Mouse (Mus musculus) hindbrain, embryonic 15.5 days (tissue): Measurements from ENCODE around the gene Ankrd26. TPM values are rescaled to one million over a fixed set of nuclear protein-coding genes. Genes with fewer than 3 reads are reported as not detected.
"Not testable (repeated sequence)": the region's sequence is repeated elsewhere in the genome, so short reads cannot be mapped to it uniquely, and the experiment has no call there.

Source experiments
- ATAC-seq: fragments of 200-750 bp; cut with Nextera tagmentation; 2 replicates; pipeline ENCODE4 v1.8.0; 2017; ENCODE audit warnings: low read depth, moderate number of reproducible peaks, moderate TSS enrichment; ENCODE audit not compliant: low FRiP score
- H3K27ac ChIP-seq: fragments of 300-500 bp; sonication (generic); replicated peaks from 2 replicates; pipeline ENCODE4 v1.5.1; 2015; ENCODE audit warnings: mild to moderate bottlenecking, inconsistent platforms
- H3K27me3 ChIP-seq: fragments of 300-500 bp; sonication (generic); 2 replicates; pipeline ENCODE4 v1.6.1; 2015; ENCODE audit warnings: control low read depth, inconsistent platforms
- H3K36me3 ChIP-seq: fragments of 300-500 bp; sonication (generic); 2 replicates; pipeline ENCODE4 v1.6.1; 2015; ENCODE audit warnings: control low read depth, inconsistent platforms
- H3K4me1 ChIP-seq: fragments of 300-500 bp; sonication (generic); replicated peaks from 2 replicates; pipeline ENCODE4 v1.6.1; 2015; ENCODE audit warnings: control low read depth, inconsistent platforms
- H3K4me2 ChIP-seq: fragments of 300-500 bp; sonication (generic); 2 replicates; pipeline ENCODE4 v1.6.1; 2015; ENCODE audit warnings: moderate library complexity, mild to moderate bottlenecking, inconsistent platforms
- H3K4me3 ChIP-seq: fragments of 300-500 bp; sonication (generic); 2 replicates; pipeline ENCODE4 v1.5.1; 2015; ENCODE audit warnings: mild to moderate bottlenecking, inconsistent platforms
- H3K9ac ChIP-seq: fragments of 300-500 bp; sonication (generic); 2 replicates; pipeline ENCODE4 v1.6.1; 2015; ENCODE audit warnings: inconsistent platforms
- H3K9me3 ChIP-seq: fragments of 300-500 bp; sonication (generic); 2 replicates; pipeline ENCODE4 v1.6.1; 2016; ENCODE audit warnings: control low read depth, inconsistent platforms
- WGBS: fragments of 180-500 bp; shearing (Covaris S2); methylation state at CpG from one replicate; pipeline ENCODE4 v1.1.7; 2015; 5-methylcytosine and 5-hydroxymethylcytosine counted together
- polyA plus RNA-seq: library from polyadenylated mRNA; unstranded; fragments of >200 nt; fragmentation: Nextera tagmentation; extraction: Ambion mirVana; gene quantifications from 2 replicates; pipeline ENCODE4 v1.2.1, GENCODE M21; 2015

The Ankrd26 gene
- 14.5 and 19.1 TPM in 2 replicates for polyA plus RNA-seq

DNA sequence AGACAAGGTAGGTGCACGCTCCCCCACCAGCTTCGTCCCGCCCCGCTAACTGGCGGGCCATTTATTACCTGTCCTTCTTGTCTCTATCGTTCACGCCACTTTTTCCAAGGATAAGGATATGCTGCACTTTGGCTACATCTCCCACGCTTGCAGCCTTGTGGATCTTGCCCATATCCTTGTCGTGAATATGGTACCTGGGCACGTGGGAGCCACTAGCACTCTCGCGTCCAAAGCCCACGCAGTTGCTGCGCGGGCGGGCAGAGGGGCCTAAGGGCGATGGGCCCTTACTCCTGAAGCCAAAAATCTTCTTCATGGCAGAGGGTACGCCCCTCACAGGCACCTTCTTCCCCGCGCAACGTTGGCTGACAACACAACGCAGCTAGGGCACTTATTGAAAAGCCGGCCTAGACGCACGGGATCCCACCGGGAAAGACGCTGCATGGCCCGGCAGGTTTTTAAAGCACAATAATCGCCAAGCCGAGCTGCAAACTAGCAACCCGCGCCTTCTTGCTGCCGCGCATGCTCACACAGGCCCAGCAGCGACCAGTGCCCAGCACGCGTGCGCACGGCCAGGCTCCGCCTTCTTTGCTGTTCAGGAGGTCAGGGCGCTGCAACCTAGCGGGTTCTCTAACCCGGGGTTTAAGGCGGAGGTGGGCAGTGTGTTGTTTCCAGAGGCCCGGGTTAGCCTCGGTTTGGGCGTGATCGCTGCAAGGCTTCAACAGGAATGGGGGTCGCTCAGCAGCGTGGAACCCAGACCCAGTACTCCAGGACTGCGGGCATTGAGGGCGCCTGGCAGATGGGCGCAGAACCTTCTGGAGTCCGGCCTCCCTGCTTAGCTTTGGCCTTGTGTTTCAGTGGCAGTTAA, at the start of gene Ankrd26:
Gene Ankrd26, minus strand, starts transcription at position 482 of the 865 bp plus-strand sequence.
- ATAC-seq = peak; percentile 98
- H3K27me3 ChIP-seq = no peaks in the 10 kb centered on the region
- no peaks in the 10 kb centered on the region for H3K9me3 ChIP-seq
- peaks cover 13% of the 10 kb centered on the region; the same call in 1 of the 2 replicates for H3K36me3 ChIP-seq
- 5% methylated on average over 54 of the region's 54 CpGs for WGBS
- H3K27ac ChIP-seq = peak within 1 kb of the TSS; percentile 84
- H3K9ac ChIP-seq = peak within 1 kb of the TSS; percentile 80
- peak within 1 kb of the TSS; percentile 80 for H3K4me2 ChIP-seq
- peak within 1 kb of the TSS; percentile 62 for H3K4me3 ChIP-seq
- peaks cover 35% of the 10 kb centered on the region for H3K4me1 ChIP-seq

DNA sequence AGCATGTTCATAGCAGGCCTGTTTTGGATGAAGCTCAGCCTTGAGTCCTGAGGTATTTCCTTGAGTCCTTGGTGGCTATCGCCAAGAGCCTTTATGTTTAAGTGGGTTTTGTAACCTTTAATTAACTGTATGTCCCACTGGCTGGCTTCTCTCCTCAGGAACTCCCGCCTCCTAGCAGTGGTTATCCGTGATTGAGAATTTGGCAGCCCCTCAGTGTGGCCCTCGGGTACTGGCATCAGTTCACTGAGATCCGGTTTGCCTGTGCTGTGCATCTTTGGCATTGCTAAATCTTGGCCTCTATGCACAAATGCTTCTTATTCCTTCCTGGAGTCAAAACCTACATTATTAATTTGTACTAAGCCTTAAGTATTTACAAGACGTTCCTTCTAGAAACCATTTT, 46.9 kb upstream of the Ankrd26 start:
- Histone ChIP-seq H3K4me1 (no peaks in the 10 kb centered on the region), H3K27ac (no peak overlapping the region), H3K36me3 (peaks cover 46% of the 10 kb centered on the region), H3K27me3 (no peaks in the 10 kb centered on the region), H3K9me3 (no peaks in the 10 kb centered on the region), H3K4me2 (no peak overlapping the region), H3K4me3 (no peak overlapping the region), H3K9ac (no peak overlapping the region)
- WGBS = 79% methylated on average over 6 of the region's 6 CpGs
- no peak for ATAC-seq

DNA sequence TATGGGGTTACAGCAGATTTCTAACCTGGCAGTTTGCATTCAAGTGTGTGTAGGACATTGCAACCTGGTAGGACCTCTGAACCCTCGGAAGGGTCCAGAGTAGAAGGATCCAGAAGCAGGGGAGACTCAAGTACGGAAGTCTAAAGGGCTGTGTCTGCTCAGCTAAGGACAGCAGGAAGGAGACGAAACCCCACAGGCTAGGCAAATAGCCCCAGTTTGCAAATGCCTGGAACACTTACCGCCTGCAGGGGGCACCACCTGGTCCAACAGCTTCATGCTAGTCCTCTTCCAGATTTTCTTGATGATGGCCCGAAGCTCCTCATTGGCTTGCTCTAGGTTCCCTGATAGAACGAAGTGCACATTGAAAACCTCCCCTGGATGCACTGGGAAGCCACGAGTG, 43.9 kb upstream of the Ankrd26 start:
- ATAC-seq = no peak
- Histone ChIP-seq H3K36me3 (peaks cover 47% of the 10 kb centered on the region), H3K4me2 (no peak overlapping the region), H3K4me3 (no peak overlapping the region), H3K9me3 (no peaks in the 10 kb centered on the region), H3K27ac (no peak overlapping the region), H3K4me1 (no peaks in the 10 kb centered on the region), H3K9ac (no peak overlapping the region), H3K27me3 (no peaks in the 10 kb centered on the region)
- WGBS = 72% methylated on average over 7 of the region's 7 CpGs

DNA sequence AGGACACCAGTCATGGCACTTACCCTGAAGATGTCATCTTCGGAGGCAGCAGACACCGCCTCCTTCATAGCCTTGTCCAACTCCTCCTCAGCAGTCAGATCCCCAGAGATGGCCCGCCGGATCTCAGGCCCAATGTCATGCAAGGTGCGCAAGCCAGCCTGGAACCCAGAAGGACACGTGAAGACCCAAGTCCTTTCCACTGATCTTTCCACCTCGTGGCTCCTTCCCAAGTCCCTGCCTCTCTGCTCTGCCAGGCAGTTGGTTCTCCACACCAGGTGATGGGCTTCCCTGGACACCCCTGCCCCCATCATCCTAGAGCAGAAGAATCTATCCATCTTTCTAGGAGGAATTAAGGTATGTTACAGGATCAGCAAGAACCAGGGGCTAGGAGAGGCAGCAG, 41.8 kb upstream of the Ankrd26 start:
- Histone ChIP-seq H3K4me3 (no peak overlapping the region), H3K9ac (no peak overlapping the region), H3K4me1 (no peaks in the 10 kb centered on the region), H3K4me2 (no peak overlapping the region), H3K36me3 (peaks cover 45% of the 10 kb centered on the region), H3K27me3 (no peaks in the 10 kb centered on the region), H3K27ac (no peak overlapping the region), H3K9me3 (no peaks in the 10 kb centered on the region)
- ATAC-seq = no peak
- 96% methylated on average over 7 of the region's 7 CpGs for WGBS

DNA sequence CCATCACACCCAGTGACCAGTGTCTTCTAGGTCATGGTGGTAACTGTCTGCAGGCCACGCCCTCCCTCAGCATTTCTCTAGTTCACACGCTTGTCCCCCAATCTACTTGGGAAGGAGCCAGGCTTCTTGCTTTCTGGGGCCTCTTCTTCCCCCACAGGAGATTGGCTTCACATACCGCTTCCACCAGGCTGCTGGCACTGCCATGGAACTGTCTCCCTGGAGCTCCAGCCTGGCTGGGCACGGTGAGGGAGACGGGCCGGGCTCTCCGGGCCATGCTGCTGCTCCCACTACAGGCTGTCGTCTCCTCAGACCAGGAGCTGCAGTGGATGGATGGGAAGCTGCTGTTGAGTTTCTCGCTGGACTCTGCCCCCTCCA, 33.6 kb upstream of the Ankrd26 start:
- no peak overlapping the region for H3K4me3 ChIP-seq
- H3K36me3 ChIP-seq = peaks cover 17% of the 10 kb centered on the region
- peak; percentile 50; the same call in 1 of the 2 replicates for ATAC-seq
- peaks cover 9% of the 10 kb centered on the region for H3K27me3 ChIP-seq
- H3K4me2 ChIP-seq = no peak overlapping the region
- H3K9me3 ChIP-seq = no peaks in the 10 kb centered on the region
- no peak overlapping the region for H3K9ac ChIP-seq
- no peak overlapping the region for H3K27ac ChIP-seq
- WGBS = 50% methylated on average over 9 of the region's 9 CpGs
- peaks cover 13% of the 10 kb centered on the region for H3K4me1 ChIP-seq

DNA sequence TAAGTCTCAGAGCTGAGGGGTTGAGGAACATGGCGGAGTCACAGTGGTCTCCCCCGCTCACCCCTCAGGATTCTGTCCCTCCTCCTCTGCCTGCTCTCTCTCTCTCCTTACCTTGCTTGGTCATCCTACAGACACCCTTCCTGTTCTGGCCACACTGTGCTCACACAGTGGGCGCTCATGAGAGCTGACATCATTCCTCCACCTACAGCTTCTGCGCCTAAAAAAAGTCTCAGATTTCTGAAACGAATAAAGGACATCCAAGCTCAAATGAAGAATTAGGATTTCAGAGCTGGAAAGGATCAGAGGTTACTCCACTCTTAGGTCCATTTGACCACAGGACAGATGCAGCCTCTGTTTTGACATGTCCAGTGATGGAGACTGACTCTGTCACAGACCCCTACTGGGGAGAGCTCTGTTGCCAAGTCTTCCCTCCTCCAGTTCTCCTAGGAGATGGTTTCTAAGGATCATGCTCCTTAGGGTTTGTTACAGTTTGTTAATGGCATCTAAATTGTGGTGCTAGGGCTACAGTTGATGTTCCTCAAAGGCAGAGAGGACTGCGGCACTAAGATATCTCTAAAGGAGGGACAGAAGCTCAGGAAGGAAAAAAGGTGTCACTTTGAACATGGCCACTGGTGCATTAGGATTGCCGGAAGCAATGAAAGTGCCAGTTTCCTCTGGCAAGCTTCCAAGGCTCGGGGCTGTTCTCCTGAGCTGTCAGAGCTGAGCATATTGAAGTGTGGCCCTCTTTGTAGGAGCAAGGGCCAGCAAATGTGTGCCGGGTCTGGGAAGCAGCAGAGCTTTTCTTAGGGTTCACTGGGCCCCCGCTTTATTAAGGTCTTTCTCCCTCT, 33.0 kb upstream of the Ankrd26 start:
- H3K27ac ChIP-seq = no peak overlapping the region
- peak; percentile 24; the same call in 1 of the 2 replicates for ATAC-seq
- 76% methylated on average over 10 of the region's 10 CpGs for WGBS

DNA sequence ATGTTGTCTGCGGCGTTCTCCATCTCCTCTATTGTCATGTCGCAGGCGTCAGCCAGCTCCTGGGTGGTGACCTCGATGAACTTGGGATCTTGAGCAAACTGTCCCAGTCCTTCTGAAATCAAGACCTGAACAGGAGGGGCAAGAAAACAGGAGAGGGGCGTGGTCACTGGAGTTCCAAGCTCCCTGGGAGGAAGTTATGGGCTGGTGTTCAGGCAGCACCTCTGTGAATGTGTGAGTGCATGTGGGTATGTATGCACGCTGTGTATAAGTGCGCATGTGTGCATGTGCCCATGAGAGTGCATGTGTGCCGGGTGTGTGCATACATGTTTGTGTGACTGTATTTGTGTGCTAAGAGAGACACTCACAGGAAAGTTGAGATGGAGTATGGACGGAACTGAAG, 32.0 kb upstream of the Ankrd26 start:
- Histone ChIP-seq H3K4me3 (peak overlapping the region; percentile 15), H3K4me1 (peaks cover 13% of the 10 kb centered on the region), H3K27ac (no peak overlapping the region), H3K9ac (0 out of 2 replicates have a peak overlapping the region, but pooled peaks have one; percentile 31), H3K27me3 (peaks cover 9% of the 10 kb centered on the region), H3K4me2 (peak overlapping the region; percentile 51), H3K9me3 (no peaks in the 10 kb centered on the region), H3K36me3 (peaks cover 13% of the 10 kb centered on the region)
- 38% methylated on average over 10 of the region's 10 CpGs for WGBS
- ATAC-seq = no peak

More for the DNA sequence above, 33.0 kb upstream of the Ankrd26 start:
- Histone ChIP-seq H3K27me3 (peaks cover 9% of the 10 kb centered on the region), H3K4me1 (peaks cover 13% of the 10 kb centered on the region), H3K4me3 (no peak overlapping the region), H3K4me2 (no peak overlapping the region), H3K9ac (no peak overlapping the region), H3K9me3 (no peaks in the 10 kb centered on the region), H3K36me3 (peaks cover 17% of the 10 kb centered on the region)

DNA sequence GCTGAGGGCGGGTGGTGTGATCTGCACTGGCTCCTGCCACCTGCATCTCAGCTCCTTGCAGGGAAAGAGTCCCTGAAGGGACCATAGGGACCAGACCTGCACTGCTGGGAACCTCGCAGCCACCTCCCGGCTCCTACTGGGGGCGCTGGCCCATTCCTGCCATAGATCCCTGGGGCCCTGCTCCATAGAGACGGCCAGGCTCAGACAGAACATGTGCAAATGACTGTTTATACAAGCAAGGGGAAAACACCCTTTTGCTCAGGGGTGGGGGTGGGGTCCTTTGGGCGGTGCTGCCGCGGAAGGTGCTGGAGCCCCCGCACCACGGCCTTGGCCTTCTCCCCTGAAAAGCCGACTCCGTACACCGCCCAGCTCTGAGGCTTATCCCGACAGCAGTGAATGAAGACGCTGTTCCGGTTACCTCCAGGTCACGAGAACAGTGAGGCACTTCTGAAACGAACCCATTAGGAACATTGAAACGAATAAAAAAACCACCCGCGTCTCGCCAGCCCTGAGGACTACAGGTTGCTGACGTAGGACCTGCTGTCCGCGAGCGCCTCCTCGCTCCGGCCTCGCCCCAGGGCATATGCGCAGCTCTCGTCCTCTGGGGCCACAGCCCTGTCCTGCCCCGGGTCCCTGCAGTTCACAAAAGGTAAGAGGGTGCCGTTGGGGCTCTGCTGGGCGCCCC, 31.5 kb upstream of the Ankrd26 start:
- peak overlapping the region; percentile 15 for H3K4me3 ChIP-seq
- 5% methylated on average over 34 of the region's 34 CpGs for WGBS
- peaks cover 9% of the 10 kb centered on the region for H3K27me3 ChIP-seq
- no peak overlapping the region for H3K27ac ChIP-seq
- peaks cover 12% of the 10 kb centered on the region for H3K36me3 ChIP-seq
- ATAC-seq = peak; percentile 36; the same call in 1 of the 2 replicates
- H3K9me3 ChIP-seq = no peaks in the 10 kb centered on the region
- peak overlapping the region; percentile 31; the same call in 1 of the 2 replicates for H3K9ac ChIP-seq
- peak overlapping the region; percentile 51 for H3K4me2 ChIP-seq
- peaks cover 13% of the 10 kb centered on the region for H3K4me1 ChIP-seq

DNA sequence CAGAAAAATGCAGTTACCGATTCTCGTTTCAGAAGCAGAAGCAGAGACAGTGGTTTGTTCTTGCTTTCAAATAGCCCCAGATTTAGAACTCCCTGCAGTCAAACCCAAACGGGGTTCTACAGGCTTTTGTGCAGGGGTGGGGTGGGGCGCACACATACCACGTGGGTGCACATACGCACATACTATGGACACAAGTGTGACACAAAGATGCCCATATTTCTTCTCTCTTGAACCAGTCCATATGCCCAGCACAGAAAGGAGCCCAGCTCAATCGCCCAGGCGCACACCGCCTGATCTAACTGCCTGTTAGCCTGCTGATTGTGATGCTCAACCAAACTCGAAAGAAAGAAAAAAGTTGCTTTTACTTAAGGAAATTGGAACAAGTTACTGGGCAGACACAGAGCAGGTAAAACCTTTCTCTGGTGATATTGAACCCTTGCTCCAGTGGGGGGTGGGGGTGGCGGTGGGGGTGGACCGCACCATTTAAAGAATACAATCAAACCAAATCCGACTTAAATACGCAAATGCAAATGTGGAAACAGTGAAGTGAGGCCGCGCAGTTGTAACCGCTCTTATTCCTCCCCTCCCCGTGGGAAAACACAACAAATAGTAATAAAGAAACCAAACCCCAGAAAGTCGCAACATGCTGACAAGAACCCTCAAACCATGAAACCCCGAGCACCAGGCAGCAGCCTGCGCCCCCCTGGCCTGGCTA, 30.8 kb upstream of the Ankrd26 start:
- Histone ChIP-seq H3K9ac (no peak overlapping the region), H3K9me3 (no peaks in the 10 kb centered on the region), H3K4me3 (peak overlapping the region; percentile 15), H3K27me3 (peaks cover 9% of the 10 kb centered on the region), H3K4me1 (peaks cover 13% of the 10 kb centered on the region), H3K36me3 (peaks cover 8% of the 10 kb centered on the region), H3K4me2 (peak overlapping the region; percentile 51), H3K27ac (no peak overlapping the region)
- ATAC-seq = peak; percentile 12; the same call in 1 of the 2 replicates
- 26% methylated on average over 21 of the region's 21 CpGs for WGBS

DNA sequence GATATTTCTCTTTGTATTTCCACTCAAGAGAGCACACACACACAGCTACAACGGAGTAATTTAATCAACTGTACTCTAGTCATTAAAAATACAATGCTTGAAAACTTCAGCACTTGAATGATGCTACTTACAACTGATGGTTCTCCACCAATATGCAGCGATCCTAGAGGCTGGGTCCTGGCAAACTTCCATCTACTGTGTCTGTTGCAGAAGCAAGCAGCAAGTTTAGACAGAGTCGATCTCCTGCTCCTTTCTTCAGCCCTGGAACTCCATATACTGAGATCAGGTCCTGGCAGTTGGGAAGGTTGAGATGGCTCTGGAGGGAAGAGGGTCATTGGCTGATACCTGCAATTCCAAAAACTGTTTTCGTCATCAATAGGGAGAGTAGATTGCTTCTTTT, 16.7 kb upstream of the Ankrd26 start:
- H3K4me2 ChIP-seq, H3K36me3 ChIP-seq, H3K4me1 ChIP-seq, H3K27ac ChIP-seq, H3K4me3 ChIP-seq, ATAC-seq, H3K27me3 ChIP-seq, H3K9ac ChIP-seq, H3K9me3 ChIP-seq: not testable (repeated sequence)
- WGBS = 90% methylated on average over 4 of the region's 4 CpGs

DNA sequence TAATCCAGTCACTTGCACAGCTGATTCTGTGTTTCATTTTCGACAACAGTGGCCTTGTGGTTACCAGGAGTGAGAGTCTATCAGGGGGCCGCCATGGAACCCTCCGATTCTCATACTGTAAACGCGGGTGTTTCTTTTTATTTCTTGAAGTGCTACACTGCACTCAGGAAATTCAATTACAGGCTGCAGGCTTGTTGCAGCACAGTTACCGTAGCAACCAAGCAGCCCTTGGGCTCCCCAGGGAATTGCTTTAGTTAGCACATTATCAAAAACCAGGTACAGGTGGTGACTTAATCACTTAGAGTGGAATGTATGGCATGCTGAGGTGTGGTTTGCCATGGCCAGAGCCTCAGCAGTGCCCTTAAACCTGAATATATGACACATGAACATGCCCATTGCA, 12.3 kb upstream of the Ankrd26 start:
- no peaks in the 10 kb centered on the region for H3K27me3 ChIP-seq
- H3K4me3 ChIP-seq = no peak overlapping the region
- no peaks in the 10 kb centered on the region for H3K9me3 ChIP-seq
- no peak overlapping the region for H3K9ac ChIP-seq
- peak; percentile 59; the same call in 1 of the 2 replicates for ATAC-seq
- peak overlapping the region; percentile 49; the same call in 1 of the 2 replicates for H3K27ac ChIP-seq
- H3K36me3 ChIP-seq = no peaks in the 10 kb centered on the region
- H3K4me2 ChIP-seq = no peak overlapping the region; the same call in 1 of the 2 replicates
- peaks cover 7% of the 10 kb centered on the region; the same call in 1 of the 2 replicates for H3K4me1 ChIP-seq
- 70% methylated on average over 6 of the region's 6 CpGs for WGBS
